Mouse (Mus musculus) heart, embryonic 15.5 days (tissue): Measurements from ENCODE around the gene Cacna1i. TPM values are rescaled to one million over a fixed set of nuclear protein-coding genes. Genes with fewer than 3 reads are reported as not detected.
A peak's percentile ranks its signal among the peaks of the same experiment; 100 is the strongest.

Experiments used
- ATAC-seq: fragments of 200-750 bp; cut with Nextera tagmentation; replicated peaks from 2 replicates; pipeline ENCODE4 v1.8.0; 2017; ENCODE audit warnings: low read depth, moderate TSS enrichment; ENCODE audit not compliant: insufficient number of reproducible peaks, insufficient read depth, low FRiP score
- H3K27ac ChIP-seq: fragments of 300-500 bp; sonication (generic); 2 replicates; pipeline ENCODE4 v1.5.1; 2015; ENCODE audit warnings: mild to moderate bottlenecking, inconsistent platforms
- H3K27me3 ChIP-seq: fragments of 300-500 bp; sonication (generic); 2 replicates; pipeline ENCODE4 v1.6.1; 2015; ENCODE audit warnings: inconsistent platforms
- H3K36me3 ChIP-seq: fragments of 300-500 bp; sonication (generic); 2 replicates; pipeline ENCODE4 v1.6.1; 2015; ENCODE audit warnings: mild to moderate bottlenecking, inconsistent platforms
- H3K4me1 ChIP-seq: fragments of 300-500 bp; sonication (generic); replicated peaks from 2 replicates; pipeline ENCODE4 v1.6.1; 2015; ENCODE audit warnings: inconsistent platforms
- H3K4me2 ChIP-seq: fragments of 300-500 bp; sonication (generic); 2 replicates; pipeline ENCODE4 v1.6.1; 2015; ENCODE audit warnings: inconsistent platforms, mild to moderate bottlenecking, moderate library complexity
- H3K4me3 ChIP-seq: fragments of 300-500 bp; sonication (generic); 2 replicates; pipeline ENCODE4 v1.5.1; 2015; ENCODE audit warnings: mild to moderate bottlenecking, inconsistent platforms
- H3K9ac ChIP-seq: fragments of 300-500 bp; sonication (generic); 2 replicates; pipeline ENCODE4 v1.6.1; 2015; ENCODE audit warnings: mild to moderate bottlenecking, inconsistent platforms
- H3K9me3 ChIP-seq: fragments of 300-500 bp; sonication (generic); replicated peaks from 2 replicates; pipeline ENCODE4 v1.6.1; 2016; ENCODE audit warnings: inconsistent platforms
- WGBS: fragments of 180-500 bp; shearing (Covaris S2); methylation state at CpG from one replicate; pipeline ENCODE4 v1.1.7; 2015; ENCODE audit warnings: mixed read lengths; 5-methylcytosine and 5-hydroxymethylcytosine counted together
- polyA plus RNA-seq: library from polyadenylated mRNA; unstranded; fragments of >200 nt; fragmentation: Nextera tagmentation; extraction: Ambion mirVana; gene quantifications from 2 replicates; pipeline ENCODE4 v1.2.1, GENCODE M21; 2015

Cacna1i gene
- polyA plus RNA-seq, 1 experiment from 2014 or later: not detected

DNA sequence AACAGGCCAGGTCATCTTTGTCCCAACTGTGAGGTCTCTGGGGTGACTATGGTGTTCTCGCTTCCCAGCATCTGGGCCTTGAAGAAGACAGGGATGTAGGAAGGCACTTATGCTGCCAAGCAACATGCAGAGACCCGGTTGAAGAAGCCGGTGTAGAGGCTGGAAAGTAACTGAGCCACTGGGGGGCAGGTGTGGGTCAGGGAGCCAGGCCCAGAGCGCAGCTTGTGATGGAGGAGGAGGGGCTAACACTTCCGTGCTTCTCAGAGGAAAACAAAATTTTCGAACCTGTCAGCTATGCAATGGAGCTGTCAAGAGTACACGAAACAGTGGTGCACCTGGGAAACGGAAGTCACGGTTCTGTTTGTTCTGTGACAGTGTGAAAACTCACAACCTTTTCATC, 9.9 kb upstream of the Cacna1i start:
- Histone ChIP-seq H3K4me1 (no peaks in the 10 kb centered on the region), H3K9ac (no peak overlapping the region), H3K4me3 (no peak overlapping the region), H3K36me3 (no peaks in the 10 kb centered on the region), H3K27ac (no peak overlapping the region), H3K27me3 (peaks cover 54% of the 10 kb centered on the region), H3K9me3 (no peaks in the 10 kb centered on the region), H3K4me2 (no peak overlapping the region)
- 40% methylated on average over 9 of the region's 9 CpGs for WGBS
- ATAC-seq: no peak

DNA sequence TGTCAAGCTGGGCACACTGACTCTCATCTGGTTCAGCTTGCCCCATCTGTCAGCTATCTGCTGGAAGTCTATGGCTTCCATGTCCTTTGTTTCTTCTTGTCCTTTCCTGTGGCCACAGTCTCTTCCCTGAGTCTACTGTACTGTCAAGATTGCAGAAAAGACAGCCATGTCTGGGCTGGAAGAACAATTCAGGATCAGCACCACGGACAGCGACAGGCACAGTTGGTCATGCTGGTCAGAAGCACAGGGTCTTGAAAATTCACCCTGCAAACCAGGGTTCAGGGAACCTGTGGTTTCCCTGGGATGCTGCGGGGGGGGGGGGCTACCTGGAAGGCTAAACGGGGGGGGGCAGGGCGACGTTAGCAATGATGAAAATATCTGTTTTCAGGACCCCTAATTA, 9.4 kb upstream of the Cacna1i start:
- WGBS: 3% methylated on average over 6 of the region's 6 CpGs
- no peaks in the 10 kb centered on the region for H3K9me3 ChIP-seq
- H3K4me2 ChIP-seq: no peak overlapping the region
- H3K9ac ChIP-seq: no peak overlapping the region
- no peaks in the 10 kb centered on the region for H3K4me1 ChIP-seq
- peaks cover 59% of the 10 kb centered on the region for H3K27me3 ChIP-seq
- no peak overlapping the region for H3K27ac ChIP-seq
- no peaks in the 10 kb centered on the region for H3K36me3 ChIP-seq
- H3K4me3 ChIP-seq: no peak overlapping the region
- no peak for ATAC-seq

DNA sequence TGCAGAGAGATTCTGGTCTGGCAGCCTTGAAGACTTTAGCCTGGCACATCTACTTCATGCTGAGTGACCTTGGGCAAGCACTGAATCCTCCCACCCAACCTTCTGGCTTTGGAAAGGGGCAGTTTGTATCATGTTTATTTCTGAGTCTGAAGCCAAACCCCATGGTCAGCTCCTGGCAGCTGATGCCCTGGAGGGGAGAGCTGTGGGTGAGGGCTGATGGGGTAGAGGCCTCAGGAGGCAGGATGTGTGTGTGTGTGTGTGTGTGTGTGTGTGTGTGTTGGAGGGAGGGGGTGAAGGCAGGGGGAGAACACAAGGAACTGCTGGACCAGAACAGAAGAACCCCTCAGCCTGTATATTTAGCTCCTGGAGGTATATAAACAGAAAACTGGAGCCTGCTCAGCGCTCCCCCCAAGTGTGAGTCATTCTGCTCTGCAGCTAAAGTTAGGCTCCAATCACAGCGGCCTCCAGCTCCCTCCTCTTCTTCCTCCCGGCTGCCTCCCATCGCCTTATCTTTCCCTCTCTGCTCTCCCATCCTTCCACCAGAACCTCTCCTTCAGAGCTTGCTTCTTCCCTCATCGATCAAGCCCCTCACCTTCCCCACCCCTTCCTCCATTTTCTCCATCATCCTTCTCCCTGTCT, 8.8 kb upstream of the Cacna1i start:
- H3K36me3 ChIP-seq: no peaks in the 10 kb centered on the region
- H3K9ac ChIP-seq: no peak overlapping the region
- peaks cover 61% of the 10 kb centered on the region for H3K27me3 ChIP-seq
- H3K4me2 ChIP-seq: no peak overlapping the region
- H3K4me3 ChIP-seq: no peak overlapping the region
- no peak overlapping the region for H3K27ac ChIP-seq
- no peaks in the 10 kb centered on the region for H3K4me1 ChIP-seq
- 40% methylated on average over 4 of the region's 5 CpGs for WGBS
- no peaks in the 10 kb centered on the region for H3K9me3 ChIP-seq
- ATAC-seq: no peak

DNA sequence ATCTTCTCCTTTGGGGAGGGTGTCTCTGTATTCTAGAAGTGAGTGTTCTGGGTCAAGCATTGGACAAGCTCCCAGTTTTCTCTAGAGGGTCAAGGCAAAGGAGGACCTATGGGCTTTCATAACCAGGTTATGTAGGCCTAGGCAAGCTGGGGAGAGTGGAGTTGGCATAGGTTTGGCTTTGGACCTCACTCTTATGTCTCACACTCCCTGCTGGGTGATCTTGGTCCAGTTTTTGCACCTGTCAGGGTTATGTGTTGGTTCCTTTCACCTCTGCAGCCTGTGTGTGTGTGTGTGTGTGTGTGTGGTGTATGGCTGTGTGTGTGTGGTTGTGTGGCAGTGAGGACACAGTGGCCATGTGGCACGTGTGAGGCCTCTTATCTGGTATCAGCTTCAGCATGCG, 8.0 kb upstream of the Cacna1i start:
- Histone ChIP-seq H3K9me3 (no peaks in the 10 kb centered on the region), H3K9ac (no peak overlapping the region), H3K4me2 (no peak overlapping the region), H3K27me3 (peaks cover 63% of the 10 kb centered on the region), H3K4me3 (no peak overlapping the region), H3K27ac (no peak overlapping the region), H3K36me3 (no peaks in the 10 kb centered on the region), H3K4me1 (no peaks in the 10 kb centered on the region)
- no peak for ATAC-seq
- 71% methylated on average over 2 of the region's 2 CpGs for WGBS

DNA sequence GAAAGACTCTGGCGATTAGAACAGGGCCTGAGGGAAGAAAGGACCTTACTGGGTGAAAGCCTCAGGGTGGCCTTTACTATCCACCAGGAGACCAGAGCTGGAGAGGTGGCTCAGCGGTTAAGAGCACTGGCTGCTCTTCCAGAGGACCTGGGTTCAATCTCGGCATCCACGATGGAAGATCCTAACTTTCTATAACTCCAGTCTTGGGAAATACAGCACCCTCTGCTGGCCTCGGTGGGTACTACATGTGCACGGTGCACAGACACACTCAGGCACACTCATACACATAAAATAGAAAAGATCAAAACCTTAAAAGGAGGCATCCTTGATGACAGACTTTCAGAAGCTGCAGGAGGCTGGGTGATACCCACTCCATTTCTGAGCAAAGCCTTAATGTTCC, 6.4 kb upstream of the Cacna1i start:
- Histone ChIP-seq H3K9ac (no peak overlapping the region), H3K27me3 (peaks cover 79% of the 10 kb centered on the region), H3K36me3 (no peaks in the 10 kb centered on the region), H3K27ac (no peak overlapping the region), H3K4me2 (no peak overlapping the region), H3K4me1 (no peaks in the 10 kb centered on the region), H3K9me3 (no peaks in the 10 kb centered on the region), H3K4me3 (no peak overlapping the region)
- ATAC-seq: no peak
- 20% methylated on average over 6 of the region's 6 CpGs for WGBS

DNA sequence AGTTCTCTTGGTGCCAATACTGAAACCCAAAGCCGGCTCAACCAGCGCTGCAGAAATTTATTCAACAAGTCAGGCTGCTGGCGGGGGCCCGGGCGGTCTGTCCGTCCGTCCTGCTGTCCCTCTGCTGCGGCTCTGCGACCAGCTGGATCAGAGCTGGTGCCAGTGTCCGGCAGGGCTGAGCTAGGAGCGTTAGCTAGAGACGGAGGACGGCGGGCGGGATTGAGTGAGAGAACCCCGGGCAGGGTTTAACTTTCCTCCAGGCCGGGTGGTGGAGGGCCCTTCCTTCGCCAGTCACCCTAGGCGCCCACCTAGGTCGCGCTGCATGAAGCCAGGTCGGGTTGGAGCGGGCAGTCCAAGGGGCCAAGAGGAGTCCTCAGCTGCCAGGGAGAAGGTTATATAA, 998 bp downstream of the Cacna1i start:
- Histone ChIP-seq H3K4me2 (peak overlapping the region; percentile 90), H3K27ac (no peak overlapping the region), H3K9me3 (no peaks in the 10 kb centered on the region), H3K36me3 (no peaks in the 10 kb centered on the region), H3K4me3 (peak overlapping the region; percentile 50), H3K4me1 (peaks cover 14% of the 10 kb centered on the region), H3K27me3 (peaks cover 93% of the 10 kb centered on the region), H3K9ac (0 out of 2 replicates have a peak overlapping the region, but pooled peaks have one; percentile 8)
- no peak for ATAC-seq
- WGBS: 6% methylated on average over 23 of the region's 23 CpGs

DNA sequence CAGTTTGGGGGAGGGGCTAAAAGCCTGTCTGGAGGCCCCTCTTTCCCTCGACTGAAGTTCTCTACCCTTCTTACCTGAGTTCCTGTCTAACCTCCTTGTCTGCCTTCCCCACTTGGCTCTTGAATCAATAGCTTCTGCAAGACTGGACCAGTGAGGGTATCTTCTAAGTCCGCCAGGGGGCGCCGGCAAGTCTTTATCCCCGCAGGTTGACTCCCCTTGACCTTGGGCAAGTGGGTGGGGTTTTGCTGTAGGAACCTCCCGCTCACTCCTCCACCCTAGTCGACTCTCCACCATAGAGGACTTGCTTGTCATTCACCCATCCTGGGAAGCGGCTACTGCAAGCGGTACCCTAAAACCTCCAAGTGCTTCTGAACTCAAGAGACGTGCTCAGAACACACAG, 2.4 kb downstream of the Cacna1i start:
- H3K27me3 ChIP-seq: peaks cover 88% of the 10 kb centered on the region
- H3K4me1 ChIP-seq: peaks cover 14% of the 10 kb centered on the region
- H3K27ac ChIP-seq: no peak overlapping the region
- no peak overlapping the region for H3K9ac ChIP-seq
- H3K36me3 ChIP-seq: no peaks in the 10 kb centered on the region
- no peak overlapping the region for H3K4me3 ChIP-seq
- no peak for ATAC-seq
- no peak overlapping the region for H3K4me2 ChIP-seq
- 8% methylated on average over 10 of the region's 10 CpGs for WGBS
- H3K9me3 ChIP-seq: no peaks in the 10 kb centered on the region

DNA sequence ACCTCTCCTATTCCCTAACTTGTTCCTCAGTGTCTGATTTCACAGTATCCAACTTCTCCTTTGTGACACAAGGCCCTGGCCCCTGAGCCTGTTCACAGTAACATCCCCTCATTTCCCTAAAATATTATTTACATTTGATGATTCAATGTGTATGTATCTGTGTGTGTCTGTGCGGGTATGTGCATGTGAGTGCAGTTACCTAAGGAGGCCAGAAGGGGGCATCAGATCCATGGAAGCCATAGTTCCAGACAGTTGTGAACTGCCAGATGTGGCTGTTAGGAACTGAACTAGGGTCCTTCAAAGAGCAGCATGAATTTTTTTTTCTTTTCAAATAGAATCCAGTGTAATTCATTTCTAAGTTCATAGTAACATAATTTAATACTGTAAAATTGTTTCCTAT, 10.1 kb downstream of the Cacna1i start:
- 94% methylated on average over 1 of the region's 1 CpGs for WGBS
- no peak for ATAC-seq

DNA sequence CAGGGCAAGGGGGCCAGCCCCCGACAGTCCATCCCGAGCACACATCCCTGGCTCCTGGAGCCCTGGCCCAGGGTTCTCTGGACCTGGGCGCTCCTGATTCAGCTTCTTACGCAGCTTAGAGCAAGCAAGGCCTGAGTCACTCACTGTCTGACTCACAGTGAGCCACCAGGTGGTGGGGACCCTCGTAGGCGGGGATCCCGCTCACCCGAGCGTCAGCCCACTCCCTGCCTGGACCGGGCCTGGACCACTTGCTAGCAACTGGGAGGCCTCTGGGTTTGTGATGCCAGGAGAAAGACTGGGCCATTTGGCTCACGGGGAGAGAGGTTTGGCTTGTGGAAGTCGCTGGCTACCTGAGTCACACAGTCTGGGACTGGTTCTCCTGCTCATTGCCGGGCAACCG, 16.7 kb downstream of the Cacna1i start:
- Histone ChIP-seq H3K4me1 (no peaks in the 10 kb centered on the region), H3K9me3 (no peaks in the 10 kb centered on the region), H3K4me3 (no peak overlapping the region), H3K36me3 (no peaks in the 10 kb centered on the region), H3K9ac (no peak overlapping the region), H3K4me2 (no peak overlapping the region), H3K27me3 (peaks cover 19% of the 10 kb centered on the region), H3K27ac (no peak overlapping the region)
- ATAC-seq: no peak
- 64% methylated on average over 14 of the region's 14 CpGs for WGBS

More for the DNA sequence above, 10.1 kb downstream of the Cacna1i start:
- Histone ChIP-seq H3K4me1 (no peaks in the 10 kb centered on the region), H3K36me3 (no peaks in the 10 kb centered on the region), H3K27ac (no peak overlapping the region), H3K4me2 (no peak overlapping the region), H3K9ac (no peak overlapping the region), H3K27me3 (peaks cover 18% of the 10 kb centered on the region; the same call in 1 of the 2 replicates), H3K9me3 (no peaks in the 10 kb centered on the region), H3K4me3 (no peak overlapping the region)

DNA sequence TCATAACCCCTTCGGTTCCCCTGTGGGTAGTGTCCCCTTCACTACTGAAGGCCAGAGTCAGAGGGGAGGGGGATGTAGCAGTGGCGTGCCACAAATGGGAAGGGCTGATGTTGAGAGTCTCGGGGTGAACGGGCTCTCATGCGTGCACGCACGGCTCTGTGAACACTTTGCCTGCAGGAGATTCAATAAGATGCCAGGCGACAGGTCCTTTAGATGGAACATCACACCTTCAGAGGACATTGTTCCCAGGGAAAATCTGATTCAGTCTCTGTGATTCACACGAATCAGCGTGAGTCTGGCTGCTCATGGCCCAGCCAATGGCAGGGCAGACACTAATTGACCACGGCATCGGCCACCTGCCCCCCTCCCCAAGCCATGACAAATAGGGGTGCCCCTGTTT, 17.1 kb downstream of the Cacna1i start:
- WGBS: 79% methylated on average over 12 of the region's 12 CpGs
- Histone ChIP-seq H3K36me3 (no peaks in the 10 kb centered on the region), H3K27ac (no peak overlapping the region), H3K9me3 (no peaks in the 10 kb centered on the region), H3K27me3 (peaks cover 19% of the 10 kb centered on the region), H3K4me3 (no peak overlapping the region), H3K4me2 (no peak overlapping the region), H3K4me1 (no peaks in the 10 kb centered on the region), H3K9ac (no peak overlapping the region)
- ATAC-seq: no peak

DNA sequence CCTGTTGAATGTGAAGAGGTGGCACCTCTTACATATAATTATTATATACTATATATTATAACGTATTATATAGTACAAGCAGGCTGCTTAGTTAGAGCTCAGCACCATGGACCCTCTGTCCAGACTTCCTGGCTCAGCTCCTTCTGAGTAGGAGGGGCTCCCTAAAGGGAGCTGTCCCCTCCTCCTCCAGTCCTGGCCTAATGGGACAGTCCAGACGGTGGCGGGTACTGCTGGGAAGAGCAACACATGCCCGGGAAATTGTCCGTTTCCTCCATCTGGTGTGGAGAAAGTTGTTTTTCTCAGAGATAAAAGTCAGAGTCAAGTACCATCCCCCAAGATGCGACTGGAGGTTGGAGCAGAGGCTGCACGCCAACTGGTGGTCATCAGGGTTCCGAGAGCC, 19.1 kb downstream of the Cacna1i start:
- peaks cover 17% of the 10 kb centered on the region for H3K27me3 ChIP-seq
- ATAC-seq: peak; percentile 61; the same call in 1 of the 2 replicates
- no peak overlapping the region for H3K27ac ChIP-seq
- no peaks in the 10 kb centered on the region for H3K9me3 ChIP-seq
- no peak overlapping the region for H3K4me2 ChIP-seq
- no peak overlapping the region for H3K4me3 ChIP-seq
- H3K4me1 ChIP-seq: no peaks in the 10 kb centered on the region
- H3K9ac ChIP-seq: no peak overlapping the region
- WGBS: 34% methylated on average over 8 of the region's 8 CpGs
- no peaks in the 10 kb centered on the region for H3K36me3 ChIP-seq

DNA sequence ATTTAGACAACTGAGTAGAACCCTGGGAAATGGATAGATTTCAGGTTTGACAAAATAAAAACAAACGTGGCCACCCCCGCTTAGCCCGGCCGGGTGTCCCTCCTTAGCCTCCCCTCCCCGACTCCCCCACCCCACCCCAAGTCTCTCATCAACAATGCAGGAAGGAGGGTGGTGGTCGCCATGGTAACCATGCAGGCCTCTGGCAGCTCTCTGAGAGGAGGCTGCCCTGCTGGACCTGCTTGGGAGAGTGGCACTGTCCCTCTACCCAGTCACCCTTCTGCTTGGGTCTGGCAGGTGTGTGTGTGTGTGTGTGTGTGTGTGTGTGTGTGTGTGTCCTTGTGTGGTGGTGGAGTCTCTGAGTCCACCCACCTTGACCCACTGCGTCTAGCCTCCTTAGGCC, 27.7 kb downstream of the Cacna1i start:
- Histone ChIP-seq H3K9ac (no peak overlapping the region), H3K36me3 (no peaks in the 10 kb centered on the region), H3K9me3 (no peaks in the 10 kb centered on the region), H3K4me3 (no peak overlapping the region), H3K4me2 (no peak overlapping the region), H3K4me1 (peaks cover 3% of the 10 kb centered on the region; the same call in 1 of the 2 replicates), H3K27ac (no peak overlapping the region), H3K27me3 (0 out of 2 replicates have a peak, but pooled peaks cover 16% of the 10 kb centered on the region)
- WGBS: 36% methylated on average over 7 of the region's 7 CpGs
- ATAC-seq: no peak
